Mouse (Mus musculus) NIH3T3 (cell line): ENCODE measurements around the gene Cgas.

Experiments
- DNase-seq: peaks from one replicate; pipeline ENCODE4 v3.0.0-alpha.2; 2012; ENCODE audit warnings: low read depth

Gene Cgas

GRCm38 (mm10) chr9:78457026-78457425 lies 14.0 kb upstream of the Cgas start:
- no peak for DNase-seq

DNA sequence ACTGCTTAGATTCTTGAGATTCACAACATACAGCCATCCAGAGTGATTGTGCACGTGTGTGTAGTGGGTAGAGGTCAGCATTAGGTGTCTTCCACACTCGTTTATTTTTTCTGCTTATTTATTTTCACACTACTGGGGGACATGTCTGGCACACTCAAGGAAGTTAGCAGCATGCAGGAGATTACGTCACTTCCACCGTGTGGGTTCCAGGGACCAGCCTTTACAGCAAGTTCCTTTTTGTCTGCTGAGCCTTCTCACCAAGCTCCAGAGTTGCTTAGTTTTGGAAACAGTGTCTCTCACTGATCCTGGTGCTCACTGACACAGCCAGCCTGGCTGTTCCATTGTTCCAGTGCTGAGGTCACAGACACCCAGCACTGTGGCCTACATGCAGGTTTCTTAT lies 8.3 kb upstream of the Cgas start:
- DNase-seq, result no peak

GRCm38 (mm10) chr9:78450404-78450803 lies 7.4 kb upstream of the Cgas start:
- no peak for DNase-seq

DNA sequence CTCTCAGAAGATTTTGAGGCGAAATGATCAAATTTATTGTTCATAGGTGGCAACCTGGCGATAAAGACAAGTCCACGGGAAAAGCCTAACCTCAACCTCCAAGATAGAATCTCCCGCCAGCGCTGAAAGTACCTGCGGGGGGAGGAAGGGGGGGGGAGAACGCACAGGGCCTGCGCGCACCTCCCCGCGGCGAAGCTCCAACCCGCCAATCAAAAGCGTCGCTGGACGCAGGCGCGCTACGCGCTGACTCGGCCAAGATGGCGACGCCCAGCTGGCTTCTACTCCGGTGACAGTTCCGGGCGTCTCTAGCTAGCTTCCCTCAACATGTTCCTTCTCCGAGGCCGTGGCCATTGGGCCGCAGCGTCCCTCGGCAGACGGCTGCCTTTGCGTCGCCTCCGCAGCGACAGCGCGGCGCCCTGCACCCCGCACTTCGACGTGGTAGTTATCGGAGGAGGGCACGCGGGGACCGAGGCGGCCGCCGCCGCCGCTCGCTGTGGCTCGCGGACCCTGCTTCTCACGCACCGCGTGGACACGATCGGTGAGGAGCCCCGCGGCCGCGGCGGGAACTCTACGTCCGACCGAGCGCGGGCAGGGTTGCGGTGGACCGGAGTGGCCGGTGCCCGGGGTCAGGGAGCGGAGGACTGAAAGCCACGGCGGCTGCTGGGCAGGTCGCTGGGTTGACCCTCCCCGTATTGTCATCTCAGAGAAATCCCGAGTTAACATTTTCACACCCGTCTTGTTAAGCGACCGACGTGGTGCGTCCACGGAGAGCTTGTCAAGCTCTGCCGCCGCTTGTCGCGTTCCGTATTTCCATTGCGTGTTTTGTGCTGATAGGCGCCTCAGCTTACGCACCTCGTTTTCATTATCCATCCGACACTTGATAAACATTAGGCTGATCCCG lies 5.2 kb upstream of the Cgas start, which contains the start of the genes Mto1 and Gm17324:
Gene Mto1 (plus strand): TSS at position 236 of the 901 bp plus-strand sequence.
Gene Gm17324 (minus strand): TSS at position 814 of the 901 bp plus-strand sequence.
- DNase-seq, result peak; percentile 97

- DNase-seq, result no peak
These were observed 4.6 kb upstream of the Cgas start for GRCm38 (mm10) chr9:78447606-78447972.

- DNase-seq, result no peak
These were observed 829 bp downstream of the Cgas start for GRCm38 (mm10) chr9:78442237-78442578.

DNA sequence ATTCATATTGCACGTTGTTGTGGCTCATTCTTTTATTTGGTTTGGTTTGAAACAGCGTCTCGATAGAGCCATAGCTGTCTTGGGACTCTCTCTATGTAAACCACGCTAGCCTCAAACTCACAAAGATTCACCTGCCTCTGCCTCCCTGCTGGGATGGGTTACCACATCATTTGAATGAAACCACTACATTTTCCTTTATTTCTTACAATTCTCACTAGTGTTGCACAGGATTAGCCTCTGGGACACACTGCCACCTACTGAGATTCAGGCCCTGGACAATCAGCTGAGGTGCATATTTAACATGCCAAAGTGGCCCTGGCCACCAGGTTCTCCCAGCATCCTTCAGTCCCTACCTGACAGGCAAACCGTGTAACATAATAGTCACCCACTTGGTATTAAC lies 3.6 kb downstream of the Cgas start:
- no peak for DNase-seq

- no peak for DNase-seq
These were observed 10.6 kb downstream of the Cgas start for GRCm38 (mm10) chr9:78432471-78432870.

DNA sequence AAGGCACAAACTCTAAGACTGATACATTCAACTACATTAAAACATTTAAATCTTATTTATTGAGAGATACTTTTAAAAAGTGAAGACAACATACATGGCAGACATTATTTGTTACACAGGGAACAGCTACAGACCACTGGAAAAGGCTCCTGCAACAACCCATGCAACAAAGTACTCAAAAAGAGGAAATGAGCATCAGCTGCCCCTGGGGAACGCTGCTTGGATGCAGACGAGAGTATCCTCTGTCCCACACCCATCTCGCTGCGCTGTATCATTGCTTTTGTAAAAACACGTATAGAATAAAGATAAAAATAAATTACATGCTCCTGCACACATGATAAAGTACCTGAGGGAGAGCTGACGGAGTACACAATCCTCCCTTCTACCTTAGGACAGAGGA lies 12.6 kb downstream of the Cgas start:
- no peak for DNase-seq

- DNase-seq, result no peak
These were observed 13.5 kb downstream of the Cgas start for GRCm38 (mm10) chr9:78429551-78429950.

DNA sequence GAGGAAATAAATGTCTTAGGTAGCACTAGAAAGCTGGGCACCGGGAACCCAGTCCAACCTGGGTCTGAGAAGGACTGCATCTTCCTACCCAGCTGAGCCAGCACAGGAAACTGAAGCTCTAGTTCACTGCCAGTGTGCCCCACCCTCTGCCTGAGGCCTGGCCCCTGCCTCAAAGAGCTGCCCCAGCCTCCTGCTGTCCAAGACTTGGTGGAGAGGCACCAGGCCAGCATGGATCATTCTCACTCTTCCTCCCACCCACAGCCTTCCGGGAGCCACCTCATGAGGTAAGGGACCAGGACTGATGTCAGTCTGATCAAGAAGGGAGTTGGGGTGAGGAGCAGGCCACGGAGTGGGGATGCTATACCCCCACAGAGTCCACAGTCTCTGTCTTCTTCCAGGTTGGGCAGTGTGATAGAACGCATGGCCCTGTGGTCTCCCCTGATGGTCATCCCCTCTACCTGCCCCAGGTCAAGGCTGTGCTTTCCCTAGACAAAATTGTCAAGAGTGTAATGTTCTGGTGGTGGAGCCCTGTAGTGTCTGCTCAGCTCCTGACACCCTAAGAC lies 14.1 kb downstream of the Cgas start:
- no peak for DNase-seq

- DNase-seq, result no peak
These were observed 14.9 kb downstream of the Cgas start for GRCm38 (mm10) chr9:78428185-78428584.

DNA sequence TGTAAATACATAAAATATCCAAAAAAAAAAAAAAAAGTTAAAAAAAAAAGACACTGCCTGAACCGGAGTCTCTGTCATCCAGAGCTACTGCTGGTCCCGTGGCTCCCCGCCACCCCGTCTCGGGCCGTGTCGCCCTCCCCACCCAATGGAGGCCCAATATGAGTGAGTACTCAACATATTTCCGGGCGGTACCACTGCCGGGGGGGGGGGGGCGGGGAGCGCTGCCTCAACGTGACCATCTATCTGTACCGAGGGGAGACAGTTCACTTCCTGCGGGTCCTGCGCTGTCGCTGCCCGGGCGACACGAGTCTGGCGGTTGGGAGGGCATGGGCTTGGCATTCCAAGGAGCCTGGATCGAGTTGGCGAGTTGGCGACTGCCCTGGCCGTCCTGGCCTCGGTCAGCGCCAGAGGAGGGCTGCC lies 15.7 kb downstream of the Cgas start:
- DNase-seq, result no peak

GRCm38 (mm10) chr9:78401596-78401995 lies 41.4 kb downstream of the Cgas start:
- DNase-seq, result no peak

- no peak for DNase-seq
These were observed 42.5 kb downstream of the Cgas start for GRCm38 (mm10) chr9:78400570-78400969.

GRCm38 (mm10) chr9:78396517-78396916 lies 46.5 kb downstream of the Cgas start:
- no peak for DNase-seq

GRCm38 (mm10) chr9:78395630-78396351 lies 47.2 kb downstream of the Cgas start, which contains the start of gene Ddx43:
Gene Ddx43 (plus strand): TSS chr9:78395777.
- DNase-seq, result no peak

- no peak for DNase-seq
These were observed 47.8 kb downstream of the Cgas start for GRCm38 (mm10) chr9:78395244-78395629.

DNA sequence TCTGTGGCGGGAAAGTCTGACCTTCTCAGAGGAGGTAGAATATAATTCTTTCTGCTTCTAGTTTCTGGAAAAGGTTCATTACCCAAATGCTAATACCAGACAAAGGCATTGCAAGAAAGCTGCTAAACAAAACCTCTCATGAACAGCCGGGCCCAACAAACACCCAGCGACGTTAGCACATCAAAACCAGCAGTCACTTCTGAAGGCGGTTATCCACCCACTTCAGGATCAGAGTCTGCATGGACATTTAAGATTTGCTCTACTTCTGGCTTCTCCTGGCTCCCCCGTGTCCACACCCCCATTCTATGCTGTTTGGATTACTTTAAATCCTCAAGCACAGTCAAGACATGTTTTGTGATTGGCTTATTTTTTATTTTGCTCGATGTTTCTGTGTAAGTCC lies 48.4 kb downstream of the Cgas start:
- no peak for DNase-seq

DNA sequence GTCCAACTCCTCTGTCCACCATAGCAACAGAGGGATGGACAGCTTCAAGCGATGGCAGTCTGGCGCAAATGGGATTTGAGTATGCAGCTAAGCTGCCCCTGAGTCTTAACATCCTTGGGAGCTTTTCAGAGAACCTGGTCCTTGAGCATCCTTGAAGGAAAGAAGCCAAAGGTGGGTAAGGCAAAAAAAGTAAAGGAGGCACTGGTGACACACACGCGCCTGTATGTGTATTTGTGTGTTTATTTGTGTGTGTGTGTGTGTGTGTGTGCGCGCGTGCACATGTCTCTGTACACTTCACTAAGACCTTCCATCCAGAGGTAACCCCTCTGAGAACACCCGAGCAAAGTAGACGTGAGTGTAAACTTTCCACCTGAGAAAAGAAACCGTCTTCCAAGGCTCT lies 49.3 kb downstream of the Cgas start:
- DNase-seq, result no peak

GRCm38 (mm10) chr9:78389981-78390380 lies 53.1 kb downstream of the Cgas start:
- DNase-seq, result no peak

- no peak for DNase-seq
These were observed 56.1 kb downstream of the Cgas start for GRCm38 (mm10) chr9:78386947-78387346.

GRCm38 (mm10) chr9:78385893-78386292 lies 57.1 kb downstream of the Cgas start:
- DNase-seq, result peak; percentile 44
